Mouse (Mus musculus) small intestine, adult 2 months (tissue): Measurements from ENCODE around the gene Mocs3. TPM values are rescaled to one million over a fixed set of nuclear protein-coding genes. Genes with fewer than 3 reads are reported as not detected.

Source experiments
- H3K27ac ChIP-seq: fragments of 200-500 bp; 2 replicates; pipeline ENCODE4 v1.5.1; 2012; ENCODE audit warnings: low read depth, low read length, control low read depth, inconsistent platforms; ENCODE audit not compliant: insufficient read depth
- H3K27me3 ChIP-seq: fragments of 200-500 bp; 2 replicates; pipeline ENCODE4 v1.6.1; 2012; ENCODE audit warnings: mild to moderate bottlenecking, moderate library complexity, low read length, inconsistent platforms; ENCODE audit not compliant: control insufficient read depth, insufficient read depth
- H3K36me3 ChIP-seq: fragments of 200-500 bp; 2 replicates; pipeline ENCODE4 v1.6.1; 2012; ENCODE audit warnings: mild to moderate bottlenecking, low read length, control low read depth, inconsistent platforms; ENCODE audit not compliant: control insufficient read depth, insufficient read depth
- H3K4me1 ChIP-seq: fragments of 200-500 bp; 2 replicates; pipeline ENCODE4 v1.6.1; 2012; ENCODE audit warnings: low read length, inconsistent platforms, mixed read lengths; ENCODE audit not compliant: control insufficient read depth, insufficient read depth, insufficient read length
- H3K4me3 ChIP-seq: fragments of 200-500 bp; 2 replicates; pipeline ENCODE4 v1.5.1; 2012; ENCODE audit warnings: low read depth, mild to moderate bottlenecking, control low read depth, inconsistent platforms, low read length, moderate library complexity
- CTCF ChIP-seq: fragments of 200-500 bp; IDR thresholded peaks from 2 replicates; pipeline ENCODE4 v1.5.1; 2012; ENCODE audit warnings: low read depth, mild to moderate bottlenecking, control low read depth, inconsistent platforms, low read length, moderate library complexity, mixed read lengths; ENCODE audit not compliant: insufficient replicate concordance, insufficient read length; ENCODE audit errors: extremely low read depth
- POLR2A ChIP-seq: fragments of 200-500 bp; IDR thresholded peaks from 2 replicates; pipeline ENCODE4 v1.6.1; 2012; ENCODE audit warnings: low read depth, mild to moderate bottlenecking, control low read depth, inconsistent platforms, low read length, moderate library complexity
- WGBS: fragments of 180-500 bp; shearing (Covaris S2); methylation state at CpG from one replicate; pipeline ENCODE4 v1.1.7; 2018; 5-methylcytosine and 5-hydroxymethylcytosine counted together
- polyA plus RNA-seq: library from polyadenylated mRNA; depleted of rRNA; stranded (reverse); fragments of >200 nt; gene quantifications from 2 replicates; pipeline ENCODE4 v1.2.3, GENCODE M21; 2012

Mocs3 gene
- polyA plus RNA-seq, 1 experiment = 47.1 TPM

GRCm38 (mm10) chr2:168205265-168205664, 25.2 kb upstream of the Mocs3 start:
- TF ChIP-seq POLR2A (no peak), CTCF (peak; percentile 99)
- peak overlapping the region; percentile 84 for H3K4me3 ChIP-seq
- 0 out of 2 replicates have a peak overlapping the region, but pooled peaks have one; percentile 25 for H3K27ac ChIP-seq
- peaks cover 11% of the 10 kb centered on the region for H3K36me3 ChIP-seq
- 6% methylated on average over 6 of the region's 6 CpGs for WGBS
- H3K27me3 ChIP-seq = no peaks in the 10 kb centered on the region
- H3K4me1 ChIP-seq = peaks cover 16% of the 10 kb centered on the region

GRCm38 (mm10) chr2:168205681-168206631, 24.5 kb upstream of the Mocs3 start:
- TF ChIP-seq CTCF = no peak
- no peak for TF ChIP-seq POLR2A
- under 1% methylated on average over 49 of the region's 49 CpGs for WGBS
- peaks cover 16% of the 10 kb centered on the region for H3K4me1 ChIP-seq
- no peaks in the 10 kb centered on the region for H3K27me3 ChIP-seq
- H3K4me3 ChIP-seq = peak overlapping the region; percentile 84
- peak overlapping the region; percentile 74 for H3K27ac ChIP-seq
- peaks cover 16% of the 10 kb centered on the region for H3K36me3 ChIP-seq

GRCm38 (mm10) chr2:168206725-168207644, 23.4 kb upstream of the Mocs3 start, which contains the start of gene Adnp:
Gene Adnp (minus strand): TSS chr2:168207112.
- WGBS = 1% methylated on average over 89 of the region's 89 CpGs
- TF ChIP-seq POLR2A (peak; percentile 66), CTCF (peak; percentile 74)
- Histone ChIP-seq H3K4me1 (peaks cover 14% of the 10 kb centered on the region), H3K36me3 (peaks cover 25% of the 10 kb centered on the region), H3K27ac (peak within 1 kb of the TSS; percentile 89), H3K4me3 (peak within 1 kb of the TSS; percentile 84), H3K27me3 (no peaks in the 10 kb centered on the region)

GRCm38 (mm10) chr2:168207883-168208282, 22.5 kb upstream of the Mocs3 start:
- TF ChIP-seq CTCF (no peak), POLR2A (no peak)
- H3K4me1 ChIP-seq = peaks cover 14% of the 10 kb centered on the region
- H3K4me3 ChIP-seq = no peak overlapping the region
- no peak overlapping the region for H3K27ac ChIP-seq
- no peaks in the 10 kb centered on the region for H3K27me3 ChIP-seq
- H3K36me3 ChIP-seq = peaks cover 31% of the 10 kb centered on the region
- 90% methylated on average over 3 of the region's 3 CpGs for WGBS

GRCm38 (mm10) chr2:168213788-168214397, 16.5 kb upstream of the Mocs3 start:
- 69% methylated on average over 5 of the region's 5 CpGs for WGBS
- Histone ChIP-seq H3K4me1 (no peaks in the 10 kb centered on the region), H3K27ac (no peak overlapping the region), H3K27me3 (no peaks in the 10 kb centered on the region), H3K36me3 (peaks cover 63% of the 10 kb centered on the region), H3K4me3 (no peak overlapping the region)
- TF ChIP-seq POLR2A (no peak), CTCF (no peak)

- Histone ChIP-seq H3K36me3 (peaks cover 59% of the 10 kb centered on the region), H3K4me3 (no peak overlapping the region), H3K27me3 (no peaks in the 10 kb centered on the region), H3K27ac (no peak overlapping the region), H3K4me1 (no peaks in the 10 kb centered on the region)
- no peak for TF ChIP-seq CTCF
- WGBS = 92% methylated on average over 6 of the region's 6 CpGs
Observed at GRCm38 (mm10) chr2:168223326-168223725, 7.1 kb upstream of the Mocs3 start.
